Mouse (Mus musculus): ENCODE measurements around the gene Lrch3. TPM values are rescaled to one million over a fixed set of nuclear protein-coding genes. Genes with fewer than 3 reads are reported as not detected.

Gene Lrch3
- polyA plus RNA-seq, 1 experiment = 63.0 TPM

- DNase-seq (ENCODE audit: low read depth) = no peak
- TF ChIP-seq CTCF (IDR thresholded peaks at IDR 0.05; ENCODE audit: borderline replicate concordance, extremely low read depth, insufficient read depth, insufficient read length) = no peak
Observed at GRCm38 (mm10) chr16:32953806-32954205, 39.9 kb downstream of the Lrch3 start.

- DNase-seq (ENCODE audit: low read depth) = peak; percentile 23
- TF ChIP-seq CTCF (IDR thresholded peaks at IDR 0.05; ENCODE audit: borderline replicate concordance, extremely low read depth, insufficient read depth, insufficient read length) (no peak), POLR2A (IDR thresholded peaks at IDR 0.05; ENCODE audit: borderline replicate concordance, extremely low read depth, insufficient read depth, insufficient read length, poor library complexity, severe bottlenecking) (no peak)
Observed at GRCm38 (mm10) chr16:32954304-32954703, 40.4 kb downstream of the Lrch3 start.

- DNase-seq (ENCODE audit: low read depth) = no peak
- no peak for TF ChIP-seq POLR2A (IDR thresholded peaks at IDR 0.05; ENCODE audit: borderline replicate concordance, extremely low read depth, insufficient read depth, insufficient read length, poor library complexity, severe bottlenecking)
- no peak for TF ChIP-seq CTCF (IDR thresholded peaks at IDR 0.05; ENCODE audit: borderline replicate concordance, extremely low read depth, insufficient read depth, insufficient read length)
Observed at GRCm38 (mm10) chr16:32956889-32957288, 43.0 kb downstream of the Lrch3 start.

- TF ChIP-seq CTCF (IDR thresholded peaks at IDR 0.05; ENCODE audit: borderline replicate concordance, extremely low read depth, insufficient read depth, insufficient read length) (no peak), POLR2A (IDR thresholded peaks at IDR 0.05; ENCODE audit: borderline replicate concordance, extremely low read depth, insufficient read depth, insufficient read length, poor library complexity, severe bottlenecking) (no peak)
- no peak for DNase-seq (ENCODE audit: low read depth)
Observed at GRCm38 (mm10) chr16:32972535-32972934, 58.6 kb downstream of the Lrch3 start.

GRCm38 (mm10) chr16:32973047-32973446, 59.1 kb downstream of the Lrch3 start:
- TF ChIP-seq CTCF (IDR thresholded peaks at IDR 0.05; ENCODE audit: borderline replicate concordance, extremely low read depth, insufficient read depth, insufficient read length) = no peak
- no peak for TF ChIP-seq POLR2A (IDR thresholded peaks at IDR 0.05; ENCODE audit: borderline replicate concordance, extremely low read depth, insufficient read depth, insufficient read length, poor library complexity, severe bottlenecking)
- DNase-seq (ENCODE audit: low read depth) = no peak

- DNase-seq (ENCODE audit: low read depth) = peak; percentile 7
Observed at GRCm38 (mm10) chr16:32980227-32980626, 66.3 kb downstream of the Lrch3 start.

GRCm38 (mm10) chr16:32981405-32981804, 67.5 kb downstream of the Lrch3 start:
- TF ChIP-seq CTCF (IDR thresholded peaks at IDR 0.05; ENCODE audit: borderline replicate concordance, extremely low read depth, insufficient read depth, insufficient read length) = no peak
- no peak for TF ChIP-seq POLR2A (IDR thresholded peaks at IDR 0.05; ENCODE audit: borderline replicate concordance, extremely low read depth, insufficient read depth, insufficient read length, poor library complexity, severe bottlenecking)
- no peak for DNase-seq (ENCODE audit: low read depth)

More at GRCm38 (mm10) chr16:32980227-32980626, 66.3 kb downstream of the Lrch3 start:
- no peak for TF ChIP-seq POLR2A (IDR thresholded peaks at IDR 0.05; ENCODE audit: borderline replicate concordance, extremely low read depth, insufficient read depth, insufficient read length, poor library complexity, severe bottlenecking)
- no peak for TF ChIP-seq CTCF (IDR thresholded peaks at IDR 0.05; ENCODE audit: borderline replicate concordance, extremely low read depth, insufficient read depth, insufficient read length)

GRCm38 (mm10) chr16:32984631-32985030, 70.7 kb downstream of the Lrch3 start:
- TF ChIP-seq POLR2A (IDR thresholded peaks at IDR 0.05; ENCODE audit: borderline replicate concordance, extremely low read depth, insufficient read depth, insufficient read length, poor library complexity, severe bottlenecking) (no peak), CTCF (IDR thresholded peaks at IDR 0.05; ENCODE audit: borderline replicate concordance, extremely low read depth, insufficient read depth, insufficient read length) (no peak)
- DNase-seq (ENCODE audit: low read depth) = no peak

GRCm38 (mm10) chr16:32992158-32992557, 78.3 kb downstream of the Lrch3 start:
- DNase-seq (ENCODE audit: low read depth) = no peak
- TF ChIP-seq POLR2A (IDR thresholded peaks at IDR 0.05; ENCODE audit: borderline replicate concordance, extremely low read depth, insufficient read depth, insufficient read length, poor library complexity, severe bottlenecking) = no peak
- no peak for TF ChIP-seq CTCF (IDR thresholded peaks at IDR 0.05; ENCODE audit: borderline replicate concordance, extremely low read depth, insufficient read depth, insufficient read length)

GRCm38 (mm10) chr16:33005216-33005615, 91.3 kb downstream of the Lrch3 start:
- TF ChIP-seq CTCF (IDR thresholded peaks at IDR 0.05; ENCODE audit: borderline replicate concordance, extremely low read depth, insufficient read depth, insufficient read length) = no peak
- no peak for TF ChIP-seq POLR2A (IDR thresholded peaks at IDR 0.05; ENCODE audit: borderline replicate concordance, extremely low read depth, insufficient read depth, insufficient read length, poor library complexity, severe bottlenecking)
- DNase-seq (ENCODE audit: low read depth) = peak; percentile 90

- DNase-seq (ENCODE audit: low read depth) = peak; percentile 33
Observed at GRCm38 (mm10) chr16:33006888-33007287, 93.0 kb downstream of the Lrch3 start.

GRCm38 (mm10) chr16:33007436-33007835, 93.5 kb downstream of the Lrch3 start:
- TF ChIP-seq POLR2A (IDR thresholded peaks at IDR 0.05; ENCODE audit: borderline replicate concordance, extremely low read depth, insufficient read depth, insufficient read length, poor library complexity, severe bottlenecking) = no peak
- TF ChIP-seq CTCF (IDR thresholded peaks at IDR 0.05; ENCODE audit: borderline replicate concordance, extremely low read depth, insufficient read depth, insufficient read length) = no peak
- DNase-seq (ENCODE audit: low read depth) = peak; percentile 30

More at GRCm38 (mm10) chr16:33006888-33007287, 93.0 kb downstream of the Lrch3 start:
- TF ChIP-seq POLR2A (IDR thresholded peaks at IDR 0.05; ENCODE audit: borderline replicate concordance, extremely low read depth, insufficient read depth, insufficient read length, poor library complexity, severe bottlenecking) = no peak
- TF ChIP-seq CTCF (IDR thresholded peaks at IDR 0.05; ENCODE audit: borderline replicate concordance, extremely low read depth, insufficient read depth, insufficient read length) = no peak
